Mouse (Mus musculus) lung, adult 10 weeks (tissue): ENCODE measurements around the gene Bmf. TPM values are rescaled to one million over a fixed set of nuclear protein-coding genes. Genes with fewer than 3 reads are reported as not detected.

Source experiments
- polyA plus RNA-seq: library from polyadenylated mRNA; stranded (reverse); fragments of 350-450 nt; fragmentation: Illumina TruSeq; extraction: RNeasy Lipid Tissue Mini Kit (QIAGEN cat#74804); gene quantifications from one replicate; pipeline ENCODE4 v1.2.3, GENCODE M21; 2014; ENCODE audit warnings: low read depth, low replicate concordance; ENCODE audit not compliant: insufficient read depth

The Bmf gene
- polyA plus RNA-seq, result 9.9 TPM

DNA sequence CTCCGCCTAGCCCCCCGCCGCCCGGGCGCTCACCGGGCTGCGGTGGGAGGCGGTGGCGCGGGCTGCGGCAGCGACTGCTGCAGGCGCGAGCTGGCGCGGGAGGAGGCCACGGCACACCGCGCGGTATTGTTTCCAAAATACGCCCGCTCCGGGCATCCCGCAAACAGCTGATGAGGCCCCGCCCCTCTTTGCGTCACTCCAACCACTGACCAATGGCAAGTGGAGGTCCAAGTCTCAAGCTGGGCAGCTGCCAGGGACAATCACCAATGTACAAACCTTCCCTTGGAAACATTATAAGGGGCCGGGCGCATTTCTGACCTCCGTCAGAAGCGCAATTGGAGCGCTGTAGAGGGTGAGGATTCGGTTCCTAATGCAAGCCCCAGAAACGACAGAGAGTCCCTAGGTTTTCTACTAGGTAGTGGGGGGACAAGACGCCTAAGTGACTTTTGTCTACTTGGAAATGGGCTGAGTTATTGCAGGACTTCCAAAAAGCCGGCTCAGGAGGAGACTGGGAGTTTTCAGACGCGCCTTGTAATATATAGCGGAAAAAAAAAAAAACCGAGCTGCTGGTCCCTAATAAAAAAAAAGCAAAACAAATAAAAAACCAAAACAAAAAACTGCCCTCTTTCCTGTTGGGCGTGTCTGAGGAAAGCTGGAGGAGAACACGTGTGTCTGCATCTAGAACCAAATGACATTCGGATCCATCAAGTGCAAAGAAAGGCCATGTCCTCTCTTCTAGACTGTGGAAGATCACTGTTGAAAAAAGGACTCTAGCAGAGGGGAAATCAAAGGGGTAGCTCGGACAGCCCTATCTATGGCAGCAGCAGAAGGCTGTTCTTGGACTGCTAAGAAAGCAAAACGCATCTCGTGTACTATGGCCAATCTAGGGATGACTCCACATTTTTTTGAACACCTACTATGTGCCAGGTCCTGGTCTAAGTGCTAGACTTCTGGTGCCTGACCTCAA lies at the start of gene Bmf:
Gene Bmf (minus strand): TSS at position 181 of the 967 bp plus-strand sequence.

DNA sequence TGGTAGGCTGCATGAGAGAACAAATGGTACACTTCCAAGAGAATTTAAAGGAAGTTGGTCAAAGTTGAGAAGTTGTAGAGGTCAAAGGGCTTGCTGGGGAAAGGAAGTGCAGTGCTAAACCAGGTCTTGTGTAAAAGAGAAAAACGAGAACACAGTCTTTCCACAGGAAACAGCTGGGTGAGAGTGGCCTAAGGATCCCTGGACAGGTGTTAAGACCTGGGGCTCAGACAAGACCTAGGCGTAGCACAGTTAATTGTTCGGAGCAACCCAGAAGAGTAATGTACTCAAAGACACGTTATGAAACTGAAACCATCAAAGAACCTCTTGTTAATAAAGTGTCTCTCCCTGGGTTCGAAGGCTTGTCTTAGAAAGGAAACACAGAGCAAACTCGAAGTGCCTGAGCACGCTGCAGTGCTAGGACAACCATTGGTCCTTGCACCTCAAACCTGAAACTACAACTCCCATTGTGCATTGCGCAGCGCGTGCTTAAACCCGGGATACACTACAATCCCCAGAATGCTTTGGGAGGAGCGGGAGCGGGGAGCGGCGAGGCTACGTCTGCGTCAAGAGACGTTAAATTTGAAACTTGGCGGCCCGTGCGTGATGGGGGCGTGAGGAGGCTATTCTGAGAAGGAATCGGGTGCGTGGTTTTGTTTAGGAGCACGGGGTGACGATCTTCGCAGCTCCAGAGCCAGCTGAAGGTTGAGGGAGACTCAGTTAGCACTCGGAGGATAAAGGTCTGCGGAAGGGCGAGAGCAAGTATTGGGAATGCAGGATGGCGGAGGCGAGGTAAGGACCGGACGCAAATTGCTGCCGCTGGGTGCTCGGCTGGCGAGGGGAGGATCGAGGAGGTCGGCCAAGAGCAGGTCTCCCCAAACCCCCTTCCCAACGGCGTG lies 48.4 kb upstream of the Bmf start, which contains the start of gene Bub1b:
Gene Bub1b (plus strand): TSS at position 539 of the 896 bp plus-strand sequence.

DNA sequence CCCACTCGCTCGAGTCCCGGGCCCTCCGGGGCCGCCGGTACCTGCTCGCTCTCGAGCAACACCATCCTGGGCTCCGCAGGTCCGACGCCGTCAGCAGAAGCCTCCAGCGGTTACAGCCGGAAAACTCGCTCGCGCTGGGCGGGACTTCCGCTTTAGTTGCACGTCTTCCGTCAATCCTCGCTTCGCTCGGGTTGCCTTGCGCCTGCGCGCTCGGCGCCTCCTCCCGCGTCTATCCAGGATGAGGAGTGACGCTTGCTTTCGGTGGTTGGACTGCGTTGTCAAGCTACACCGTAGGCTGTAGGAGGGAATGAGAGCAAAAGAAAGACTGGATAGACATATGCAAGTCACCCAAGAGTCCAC lies 70.0 kb downstream of the Bmf start, which contains the start of gene Srp14:
Gene Srp14 (minus strand): TSS at position 162 of the 360 bp plus-strand sequence.

Other genes starting within 250 kb of the Bmf start
- gene Gpr176, start 176.3 kb downstream of the Bmf start, polyA plus RNA-seq, result 0.53 TPM
- gene Eif2ak4, start 161.1 kb downstream of the Bmf start, polyA plus RNA-seq, result 4.1 TPM
- 282 TPM for gene Srp14, start 70.0 kb downstream of the Bmf start, polyA plus RNA-seq
- gene Bub1b, start 48.5 kb upstream of the Bmf start, polyA plus RNA-seq, result 2.0 TPM
- 0.85 TPM for gene Pak6, start 113.6 kb upstream of the Bmf start, polyA plus RNA-seq
- 4.3 TPM for gene Ankrd63, start 154.3 kb upstream of the Bmf start, polyA plus RNA-seq
- 8.0 TPM for gene Plcb2, start 178.8 kb upstream of the Bmf start, polyA plus RNA-seq
- 25.4 TPM for gene Inafm2, start 196.1 kb upstream of the Bmf start, polyA plus RNA-seq
- 13.2 TPM for gene Ccdc9b, start 213.0 kb upstream of the Bmf start, polyA plus RNA-seq
- 6.8 TPM for gene Phgr1, start 223.1 kb upstream of the Bmf start, polyA plus RNA-seq
- 5.2 TPM for gene Disp2, start 230.0 kb upstream of the Bmf start, polyA plus RNA-seq